Mouse (Mus musculus) T-helper 2 cell (primary cell): Measurements from ENCODE around the gene Acoxl.

Experiments used
- in situ Hi-C: fragments of 300-600 bp; cut with MboI, MseI; formaldehyde crosslinking; loops from one replicate; pipeline ENCODE4 v1.15.1; 2025; ENCODE audit warnings: high pct_unique_total_duplicates

Gene Acoxl

DNA sequence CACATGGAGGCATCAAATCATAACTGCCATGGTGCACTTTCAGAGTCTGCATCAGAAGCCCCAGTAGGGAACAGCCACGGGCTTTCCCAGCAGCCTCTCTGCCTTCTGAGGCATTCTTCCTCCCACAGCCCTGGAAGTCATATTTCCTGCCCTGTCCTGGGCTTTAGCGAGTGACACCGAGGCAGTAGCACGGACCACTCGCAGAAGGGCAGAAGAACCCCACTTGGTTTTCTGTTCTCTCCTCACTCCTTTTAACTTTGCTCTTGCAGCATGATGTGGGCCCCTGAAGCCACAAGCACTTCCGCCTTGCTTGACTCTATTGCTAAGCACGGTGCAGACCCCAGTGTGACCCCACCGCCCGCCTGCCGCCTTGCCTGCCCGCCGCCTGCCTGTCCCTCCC, 189.0 kb downstream of the Acoxl start:
- in situ Hi-C loops = no loop called here

DNA sequence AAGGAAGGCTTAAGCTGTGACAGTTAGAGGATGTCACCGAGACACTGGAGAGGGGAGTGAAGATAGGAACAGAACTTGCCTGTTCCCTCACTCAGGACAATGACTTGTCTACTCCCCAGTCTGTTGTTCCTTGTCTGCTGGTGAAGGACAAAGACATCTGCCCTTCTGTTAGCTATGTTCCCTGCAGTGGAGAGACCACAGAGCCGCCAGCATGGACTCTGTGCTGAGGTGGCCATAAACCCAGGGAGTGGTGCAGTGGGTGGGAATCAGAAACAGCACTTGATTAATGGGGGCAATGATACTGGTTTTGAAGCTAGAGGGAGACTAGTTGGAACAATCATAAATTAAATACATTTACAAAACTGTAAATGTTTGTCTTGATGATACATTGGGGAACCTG, 191.3 kb downstream of the Acoxl start:
- in situ Hi-C loops = no loop called here

DNA sequence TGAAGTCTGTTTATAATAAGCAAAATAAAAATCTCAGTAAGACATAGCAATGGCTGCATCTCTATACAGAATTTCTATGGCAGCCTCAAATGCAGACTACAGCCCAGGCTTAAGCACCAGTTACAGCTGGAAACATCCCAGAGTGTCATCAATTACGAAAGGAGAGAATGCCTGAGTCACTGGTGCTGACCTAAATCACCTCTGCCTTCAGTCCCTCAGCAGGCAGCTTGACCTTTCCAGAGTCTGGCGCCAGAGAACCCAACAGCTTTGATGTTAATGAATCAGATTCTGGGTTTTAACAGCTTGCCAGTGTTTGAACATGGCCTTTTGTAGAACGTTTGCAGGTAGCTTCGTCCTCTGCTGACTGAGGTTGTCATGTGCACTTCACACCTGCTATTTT, 193.4 kb downstream of the Acoxl start:
- in situ Hi-C loops = no loop called here

DNA sequence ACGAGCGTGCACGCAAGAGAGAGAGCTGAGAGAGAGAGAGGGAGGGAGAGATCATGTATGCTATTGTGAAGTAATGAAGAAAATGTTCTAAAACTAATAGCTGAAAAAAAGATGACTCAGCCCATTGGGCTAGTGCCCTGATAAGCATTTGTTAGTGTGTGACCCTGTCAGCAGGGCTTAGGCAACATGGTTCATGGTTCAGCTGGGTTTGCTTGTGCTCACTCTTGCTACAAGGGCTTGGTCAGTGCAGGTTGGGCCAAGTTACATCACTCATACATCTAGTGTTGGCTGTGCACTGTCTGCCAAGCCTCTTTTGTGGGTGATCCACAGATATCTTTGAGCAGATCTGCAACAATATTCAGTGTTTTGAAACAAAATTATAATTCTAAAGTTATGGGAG, 194.8 kb downstream of the Acoxl start:
- in situ Hi-C loops = no loop called here

DNA sequence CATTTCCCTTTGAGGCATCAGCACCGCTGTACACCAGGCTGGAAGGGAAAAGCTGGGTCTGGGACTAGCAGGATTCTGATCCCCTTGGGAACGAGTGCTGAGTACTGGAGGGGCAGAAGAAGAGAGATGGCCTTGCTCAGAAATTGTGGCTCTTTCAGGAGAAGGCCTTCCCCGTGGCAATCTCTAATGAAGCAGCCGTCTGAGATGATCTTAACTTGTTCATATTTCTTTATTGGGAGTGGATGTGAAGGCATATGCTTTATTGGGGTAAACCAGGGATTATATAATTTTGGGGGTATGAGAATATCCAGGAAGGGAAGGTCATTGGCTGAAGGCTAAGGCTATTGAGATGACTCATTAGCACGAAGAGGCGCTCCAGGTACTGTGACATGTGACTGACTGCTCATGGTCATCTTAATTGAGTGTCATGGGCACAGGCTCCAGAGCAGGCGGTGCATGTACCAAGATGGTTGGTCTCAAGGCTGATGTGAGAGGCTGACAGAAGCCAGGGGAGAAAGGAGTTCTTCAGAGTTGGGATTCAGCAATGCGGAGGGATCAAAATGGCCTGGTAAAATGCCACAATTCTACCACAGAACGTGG, 195.5 kb downstream of the Acoxl start:
- in situ Hi-C loops = no loop called here

- in situ Hi-C loops = no loop called here
Observed at GRCm38 (mm10) chr2:128038259-128038890, 199.7 kb downstream of the Acoxl start.

DNA sequence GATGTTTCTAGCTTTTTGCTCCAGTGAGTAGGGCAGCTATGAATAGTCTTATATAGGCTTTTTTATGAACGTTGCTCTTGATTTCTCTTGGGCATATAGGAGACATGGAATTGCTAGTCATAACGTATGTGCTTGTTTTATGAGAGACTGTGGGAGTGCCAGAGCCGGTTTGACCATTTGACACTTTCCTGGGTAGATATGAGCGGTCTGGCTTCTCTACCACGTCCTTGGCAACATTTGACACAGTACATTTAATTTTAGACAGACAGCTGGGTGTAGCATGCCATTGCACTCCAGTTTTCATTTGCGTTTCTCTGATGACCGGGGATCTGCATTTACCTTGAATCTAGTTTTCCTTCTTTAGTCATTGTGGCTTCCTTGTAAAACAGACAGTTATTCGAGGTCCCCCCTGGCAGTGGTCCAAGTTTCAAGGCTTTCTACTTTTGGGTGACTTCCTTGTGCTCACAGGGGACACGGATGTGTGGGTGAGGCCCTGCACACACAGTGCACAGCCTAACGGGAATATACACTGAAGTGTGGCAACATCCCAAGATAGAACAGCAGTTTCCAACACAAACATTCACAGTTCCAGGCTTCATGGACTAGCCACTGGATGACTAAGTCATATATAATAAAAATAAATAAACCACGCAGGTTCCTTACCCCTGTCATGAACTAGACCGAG, 202.5 kb downstream of the Acoxl start:
- in situ Hi-C loops = no loop called here

- in situ Hi-C loops = no loop called here
Observed at GRCm38 (mm10) chr2:128046454-128046853, 207.8 kb downstream of the Acoxl start.

DNA sequence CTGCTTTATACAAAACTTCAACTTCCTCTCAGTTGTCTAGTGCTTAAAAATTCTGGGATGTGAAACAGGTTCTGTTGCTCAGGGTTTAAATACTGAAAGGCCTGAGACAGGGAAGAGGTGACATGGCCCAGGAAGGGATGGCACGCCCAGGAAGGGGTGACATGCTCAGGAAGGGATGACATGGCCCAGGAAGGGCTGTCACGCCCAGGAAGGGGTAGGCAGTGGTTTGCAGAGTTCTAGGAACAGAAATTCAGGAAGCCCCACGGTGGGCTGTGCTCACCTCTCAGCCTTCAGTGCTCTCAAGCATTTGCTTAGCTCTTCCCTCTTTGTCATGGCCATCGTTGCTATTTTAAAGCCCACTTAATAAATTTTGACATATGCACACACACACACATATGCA, 216.2 kb downstream of the Acoxl start:
- in situ Hi-C loops = no loop called here

GRCm38 (mm10) chr2:128057872-128058271, 219.2 kb downstream of the Acoxl start:
- in situ Hi-C loops = no loop called here

GRCm38 (mm10) chr2:128058627-128059026, 220.0 kb downstream of the Acoxl start:
- in situ Hi-C loops = no loop called here

- in situ Hi-C loops = no loop called here
Observed at GRCm38 (mm10) chr2:128060213-128060612, 221.5 kb downstream of the Acoxl start.

DNA sequence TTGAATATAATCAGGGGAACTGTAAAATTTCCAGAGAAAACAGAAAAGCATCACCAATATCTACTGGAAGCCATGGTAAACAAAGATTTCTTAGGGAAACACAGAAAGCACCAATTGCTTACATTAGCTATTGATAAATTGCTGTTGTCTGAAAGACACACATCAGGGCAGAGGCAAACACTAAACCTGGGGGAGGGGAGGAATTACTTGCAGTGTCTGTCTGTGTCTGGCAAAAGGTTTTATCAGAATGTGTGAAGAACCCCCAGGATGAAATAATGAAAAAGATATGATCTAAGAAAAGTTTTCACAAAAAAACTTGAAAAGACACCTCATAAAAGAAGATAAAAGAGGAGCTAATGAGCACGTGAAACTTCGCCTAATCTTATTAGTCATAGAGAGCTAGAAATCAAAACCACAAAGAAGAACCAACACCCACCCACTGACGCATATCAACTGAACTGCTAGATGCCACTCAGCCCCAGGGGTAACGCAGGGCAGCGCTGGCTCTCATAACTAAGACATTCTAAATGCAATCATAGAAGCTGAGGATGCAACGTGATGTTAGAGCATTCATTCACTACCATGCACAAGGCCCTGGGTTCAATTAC, 222.1 kb downstream of the Acoxl start:
- in situ Hi-C loops = no loop called here

DNA sequence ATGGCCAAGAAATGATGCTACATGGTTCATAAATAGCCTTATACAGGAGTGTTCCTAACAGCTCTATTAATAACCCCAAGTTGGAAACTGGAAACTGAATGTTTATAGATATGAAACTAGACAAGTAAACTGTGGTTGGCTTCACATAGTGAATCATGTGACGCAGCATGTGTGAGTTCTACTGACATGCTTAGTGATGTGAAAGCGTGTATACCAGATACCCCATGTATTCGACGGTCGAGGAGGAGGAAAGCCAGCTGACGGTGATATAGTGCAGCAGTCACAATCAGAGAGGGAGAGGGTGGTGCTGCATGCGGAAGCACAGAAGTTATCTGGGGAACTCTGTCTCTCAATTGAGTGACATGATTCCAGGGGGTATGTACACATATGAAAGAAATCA, 222.8 kb downstream of the Acoxl start:
- in situ Hi-C loops = no loop called here

DNA sequence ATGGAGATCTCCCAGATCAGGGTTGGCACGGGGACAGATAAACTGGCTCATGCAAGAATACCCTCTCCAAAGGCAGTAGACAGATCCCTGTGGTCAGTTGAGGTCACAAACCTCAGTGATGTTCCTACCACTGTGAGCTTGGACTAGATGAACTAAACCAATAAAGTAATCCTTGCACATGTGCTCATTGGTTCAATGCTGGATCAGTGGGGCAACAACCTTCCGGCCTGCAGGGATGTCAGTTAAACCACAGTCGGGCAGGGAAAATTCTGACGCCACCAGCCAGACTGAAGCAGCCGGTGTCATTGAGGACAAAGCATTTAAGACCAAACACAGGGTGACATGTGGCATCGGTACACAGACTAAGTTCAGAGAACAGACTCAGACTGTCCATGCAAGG, 224.1 kb downstream of the Acoxl start:
- in situ Hi-C loops = no loop called here

GRCm38 (mm10) chr2:128065013-128065412, 226.3 kb downstream of the Acoxl start:
- in situ Hi-C loops = no loop called here

GRCm38 (mm10) chr2:128065576-128065975, 226.9 kb downstream of the Acoxl start:
- in situ Hi-C loops = no loop called here

GRCm38 (mm10) chr2:128067162-128067561, 228.5 kb downstream of the Acoxl start:
- in situ Hi-C loops = no loop called here

DNA sequence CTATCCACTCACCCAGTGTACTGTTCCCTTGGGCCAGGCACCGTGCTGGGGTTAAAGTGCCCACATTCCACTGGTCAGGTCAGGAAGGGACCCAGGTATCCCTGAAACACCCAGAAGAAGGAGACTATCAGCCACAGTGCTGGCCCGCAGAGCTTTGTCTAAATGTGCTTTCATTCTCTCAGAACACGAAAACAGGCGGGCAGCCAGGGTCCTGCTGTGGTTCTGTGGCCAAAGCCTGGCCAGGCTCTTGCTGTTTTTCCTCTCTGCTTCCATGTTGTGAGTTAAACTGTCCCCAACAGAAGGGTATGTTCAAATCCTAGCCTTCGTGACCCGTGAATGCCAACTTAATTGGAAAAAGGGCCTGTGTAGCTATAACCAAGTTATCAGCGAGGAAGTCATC, 228.9 kb downstream of the Acoxl start:
- in situ Hi-C loops = no loop called here

DNA sequence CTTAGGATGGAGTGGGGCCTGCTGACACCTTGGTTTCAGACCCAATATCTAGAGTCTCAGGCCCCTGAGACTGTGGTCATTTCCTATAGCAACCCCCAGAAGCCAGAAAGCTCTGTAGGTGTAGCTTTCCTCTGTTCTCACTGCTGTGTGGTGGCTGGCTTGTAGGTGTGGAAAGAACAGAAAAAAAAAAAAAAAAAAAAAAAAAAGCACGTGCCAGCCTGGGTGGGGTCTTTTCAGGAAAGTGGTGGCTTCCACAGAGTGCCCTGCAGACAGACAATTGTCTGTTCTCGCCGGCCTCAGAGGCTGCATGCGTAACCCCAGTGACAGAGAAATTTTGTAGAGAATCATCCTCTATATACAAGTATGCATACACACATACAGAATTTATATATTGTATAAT, 229.5 kb downstream of the Acoxl start:
- in situ Hi-C loops = no loop called here

DNA sequence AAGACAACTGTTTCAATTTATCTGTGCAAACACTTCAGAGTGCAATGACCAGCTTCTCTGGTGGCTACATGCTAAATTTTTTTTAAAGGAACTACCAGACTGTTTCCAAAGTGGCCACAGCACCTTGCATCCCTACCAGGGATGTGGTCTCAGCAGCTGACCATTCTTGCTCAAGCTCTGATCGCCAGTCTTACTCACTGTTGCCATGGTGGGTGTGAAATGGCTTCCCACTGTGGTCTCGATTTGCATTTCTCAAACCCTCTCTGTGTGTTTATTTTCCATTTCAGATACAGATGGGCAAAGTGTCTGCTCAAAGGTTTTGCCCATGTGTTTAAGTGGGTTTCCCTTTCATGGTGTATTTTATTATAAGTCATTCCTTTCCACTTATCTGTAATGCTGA, 230.3 kb downstream of the Acoxl start:
- in situ Hi-C loops = no loop called here

DNA sequence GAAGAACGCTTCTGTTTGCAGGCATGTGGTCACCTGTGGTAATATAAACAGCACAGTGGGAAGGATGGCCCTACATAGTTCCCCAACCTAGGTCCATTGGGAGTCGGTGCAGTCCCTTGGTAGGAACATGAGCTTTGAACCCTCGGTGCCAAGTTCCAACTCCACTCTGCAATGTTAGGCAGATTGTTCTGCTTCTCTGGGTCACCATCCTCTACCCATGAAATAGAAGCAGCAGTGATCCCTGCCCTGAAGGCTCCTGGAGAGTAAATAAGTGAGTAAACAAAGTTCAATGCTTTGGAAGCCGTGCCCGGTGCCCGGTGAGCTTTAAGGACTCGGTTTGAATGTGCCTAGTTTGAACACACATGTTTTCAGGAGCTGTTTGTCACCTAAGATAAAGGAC, 233.1 kb downstream of the Acoxl start:
- in situ Hi-C loops = no loop called here

- in situ Hi-C loops = no loop called here
Observed at GRCm38 (mm10) chr2:128072944-128073343, 234.3 kb downstream of the Acoxl start.
